Mouse (Mus musculus) yolk sac, embryonic 10.5 days (tissue): ENCODE measurements at regions not wholly inside any gene's neighbourhood (a gene's known extent, or its start where the extent isn't known, plus 50 kb on each side); places are given as distances from the start of the nearest gene placed in this dataset.

ENCODE experiments used
- DNase-seq: peaks from one replicate; pipeline ENCODE4 v3.0.0-alpha.2; 2017; ENCODE audit warnings: low spot score

GRCm38 (mm10) chr3:104343096-104343495, 122.9 kb upstream of the Magi3 start:
- no peak for DNase-seq

- DNase-seq: no peak
Measured at GRCm38 (mm10) chr3:104342220-104342619, 122.0 kb upstream of the Magi3 start.

GRCm38 (mm10) chr3:104340331-104340730, 120.2 kb upstream of the Magi3 start:
- no peak for DNase-seq

- DNase-seq: no peak
Measured at GRCm38 (mm10) chr3:104336867-104337266, 116.7 kb upstream of the Magi3 start.

- DNase-seq: no peak
Measured at GRCm38 (mm10) chr3:104336308-104336707, 116.1 kb upstream of the Magi3 start.

- no peak for DNase-seq
Measured at GRCm38 (mm10) chr3:104334760-104335159, 114.6 kb upstream of the Magi3 start.

- no peak for DNase-seq
Measured at GRCm38 (mm10) chr3:104333345-104333744, 113.2 kb upstream of the Magi3 start.

- no peak for DNase-seq
Measured at GRCm38 (mm10) chr3:104330646-104331045, 110.5 kb upstream of the Magi3 start.

- no peak for DNase-seq
Measured at GRCm38 (mm10) chr3:104327829-104328228, 107.7 kb upstream of the Magi3 start.

- DNase-seq: no peak
Measured at GRCm38 (mm10) chr3:104327034-104327729, 107.0 kb upstream of the Magi3 start.

GRCm38 (mm10) chr3:104322591-104322990, 102.4 kb upstream of the Magi3 start:
- no peak for DNase-seq

GRCm38 (mm10) chr3:104320404-104320803, 100.2 kb upstream of the Magi3 start:
- no peak for DNase-seq

GRCm38 (mm10) chr3:104319377-104319776, 99.2 kb upstream of the Magi3 start:
- DNase-seq: no peak

- DNase-seq: peak; percentile 9
Measured at GRCm38 (mm10) chr3:104318911-104319310, 98.7 kb upstream of the Magi3 start.

- no peak for DNase-seq
Measured at GRCm38 (mm10) chr3:104317528-104317927, 97.4 kb upstream of the Magi3 start.

- DNase-seq: no peak
Measured at GRCm38 (mm10) chr3:104313063-104313462, 92.9 kb upstream of the Magi3 start.

- DNase-seq: no peak
Measured at GRCm38 (mm10) chr3:104306961-104307360, 86.8 kb upstream of the Magi3 start.

- peak; percentile 80 for DNase-seq
Measured at GRCm38 (mm10) chr3:104305904-104306563, 85.9 kb upstream of the Magi3 start.

GRCm38 (mm10) chr3:104303577-104303976, 83.4 kb upstream of the Magi3 start:
- DNase-seq: no peak

- no peak for DNase-seq
Measured at GRCm38 (mm10) chr3:104300201-104300600, 80.0 kb upstream of the Magi3 start.

GRCm38 (mm10) chr3:104298878-104299277, 78.7 kb upstream of the Magi3 start:
- no peak for DNase-seq

GRCm38 (mm10) chr3:104298409-104298808, 78.2 kb upstream of the Magi3 start:
- no peak for DNase-seq

GRCm38 (mm10) chr3:104297112-104297511, 76.9 kb upstream of the Magi3 start:
- no peak for DNase-seq

GRCm38 (mm10) chr3:104295856-104296255, 75.7 kb upstream of the Magi3 start:
- no peak for DNase-seq
